Mouse (Mus musculus) megakaryocyte, embryonic 14.5 days (primary cell): ENCODE measurements around the gene Cdc42ep4.

Source experiments
- FLI1 ChIP-seq: IDR thresholded peaks from 2 replicates; pipeline ENCODE4 v1.6.1; 2012; ENCODE audit warnings: low read length, inconsistent platforms, mixed read lengths
- GATA1 ChIP-seq: IDR thresholded peaks from 3 replicates; pipeline ENCODE4 v1.6.1; 2012; ENCODE audit warnings: mixed read lengths, low read length, inconsistent platforms, borderline replicate concordance

GRCm38 (mm10) chr11:113797014-113797983 lies 45.6 kb upstream of the Cdc42ep4 start:
- TF ChIP-seq GATA1 = no peak
- no peak for TF ChIP-seq FLI1
